Mouse (Mus musculus) stomach, postnatal 0 days (tissue): Measurements from ENCODE around the gene Pkn3. TPM values are rescaled to one million over a fixed set of nuclear protein-coding genes. Genes with fewer than 3 reads are reported as not detected.

Experiments used
- ATAC-seq: fragments of 200-750 bp; cut with Nextera tagmentation; 2 replicates; pipeline ENCODE4 v1.8.0; 2017; ENCODE audit not compliant: low FRiP score, low TSS enrichment
- DNase-seq: peaks from one replicate; pipeline ENCODE4 v3.0.0-alpha.2; 2016; ENCODE audit warnings: low spot score
- H3K27ac ChIP-seq: fragments of 300-500 bp; sonication (generic); replicated peaks from 2 replicates; pipeline ENCODE4 v1.5.1; 2014; ENCODE audit warnings: mild to moderate bottlenecking, control low read depth
- H3K27me3 ChIP-seq: fragments of 300-500 bp; sonication (generic); 2 replicates; pipeline ENCODE4 v1.6.1; 2014; ENCODE audit warnings: low read length; ENCODE audit not compliant: control insufficient read depth, insufficient read depth
- H3K36me3 ChIP-seq: fragments of 300-500 bp; sonication (generic); 2 replicates; pipeline ENCODE4 v1.6.1; 2014; ENCODE audit warnings: low read length, mixed read lengths; ENCODE audit not compliant: control insufficient read depth, insufficient read depth
- H3K4me1 ChIP-seq: fragments of 300-500 bp; sonication (generic); replicated peaks from 2 replicates; pipeline ENCODE4 v1.6.1; 2014; ENCODE audit warnings: antibody characterized with exemption; ENCODE audit not compliant: control insufficient read depth, insufficient read depth
- H3K4me2 ChIP-seq: fragments of 300-500 bp; sonication (generic); replicated peaks from 2 replicates; pipeline ENCODE4 v1.6.1; 2014; ENCODE audit warnings: low read depth, mild to moderate bottlenecking, control low read depth, moderate library complexity
- H3K4me3 ChIP-seq: fragments of 300-500 bp; sonication (generic); 2 replicates; pipeline ENCODE4 v1.5.1; 2014; ENCODE audit warnings: low read depth, low read length, control low read depth
- H3K9ac ChIP-seq: fragments of 300-500 bp; sonication (generic); 2 replicates; pipeline ENCODE4 v1.6.1; 2014; ENCODE audit warnings: mild to moderate bottlenecking, low read length, control low read depth, mixed read lengths
- H3K9me3 ChIP-seq: fragments of 300-500 bp; sonication (generic); 2 replicates; pipeline ENCODE4 v1.6.1; 2016; ENCODE audit warnings: low read length; ENCODE audit not compliant: control insufficient read depth
- CTCF ChIP-seq: IDR thresholded peaks from 2 replicates; pipeline ENCODE4 v1.5.1; 2016; ENCODE audit warnings: antibody characterized with exemption, low read depth, mild to moderate bottlenecking, moderate library complexity
- EP300 ChIP-seq: optimal IDR thresholded peaks from 2 replicates; pipeline ENCODE3; 2016; ENCODE audit warnings: antibody characterized with exemption
- WGBS: fragments of 180-500 bp; shearing (Covaris S2); extraction: QIAGEN DNeasy Blood & Tissue Kit; methylation state at CpG from one replicate; pipeline ENCODE4 v1.1.7; 2014; 5-methylcytosine and 5-hydroxymethylcytosine counted together
- polyA plus RNA-seq: library from polyadenylated mRNA; unstranded; fragments of >200 nt; fragmentation: Nextera tagmentation; extraction: Ambion mirVana; gene quantifications from 2 replicates; pipeline ENCODE4 v1.2.1, GENCODE M21; 2015

Gene Pkn3
- polyA plus RNA-seq, 1 experiment from 2014 or later, result 3.1 TPM

- Histone ChIP-seq H3K9me3 (no peaks in the 10 kb centered on the region), H3K9ac (no peak overlapping the region), H3K36me3 (peaks cover 24% of the 10 kb centered on the region), H3K27me3 (no peaks in the 10 kb centered on the region), H3K27ac (no peak overlapping the region), H3K4me2 (no peak overlapping the region), H3K4me3 (no peak overlapping the region), H3K4me1 (no peaks in the 10 kb centered on the region)
- DNase-seq (no peak), ATAC-seq (no peak)
- no peak for TF ChIP-seq CTCF
- no peak for TF ChIP-seq EP300
- 85% methylated on average over 2 of the region's 2 CpGs for WGBS
These were observed 34.0 kb downstream of the Pkn3 start for GRCm38 (mm10) chr2:30111500-30111899.

DNA sequence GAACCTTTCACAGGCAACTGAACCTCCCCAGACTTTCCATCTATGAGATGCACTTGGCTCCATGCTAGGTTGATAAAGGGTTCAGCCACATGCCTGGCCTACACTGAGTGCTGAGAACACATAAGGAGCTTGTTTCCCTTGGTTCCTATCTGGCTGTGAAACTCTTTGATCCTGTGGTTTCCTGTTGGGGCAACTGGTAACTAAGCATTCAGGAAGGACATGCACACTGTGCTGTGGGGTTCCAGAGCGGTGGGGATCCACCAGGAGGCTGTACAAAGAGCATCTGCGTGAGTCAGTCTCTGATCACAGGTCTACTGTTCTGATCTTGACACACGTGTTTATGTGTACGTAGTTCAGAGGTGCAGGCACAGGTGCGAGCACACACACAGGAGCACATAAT is 35.1 kb downstream of the Pkn3 start:
- no peaks in the 10 kb centered on the region for H3K27me3 ChIP-seq
- no peak overlapping the region for H3K9ac ChIP-seq
- no peak for DNase-seq
- 89% methylated on average over 5 of the region's 5 CpGs for whole genome bisulfite sequencing
- no peaks in the 10 kb centered on the region for H3K4me1 ChIP-seq
- no peak overlapping the region for H3K4me2 ChIP-seq
- no peak for ATAC-seq
- H3K4me3 ChIP-seq, result no peak overlapping the region
- no peak overlapping the region for H3K27ac ChIP-seq
- no peak for TF ChIP-seq CTCF
- no peak for TF ChIP-seq EP300
- no peaks in the 10 kb centered on the region for H3K9me3 ChIP-seq
- H3K36me3 ChIP-seq, result peaks cover 21% of the 10 kb centered on the region

DNA sequence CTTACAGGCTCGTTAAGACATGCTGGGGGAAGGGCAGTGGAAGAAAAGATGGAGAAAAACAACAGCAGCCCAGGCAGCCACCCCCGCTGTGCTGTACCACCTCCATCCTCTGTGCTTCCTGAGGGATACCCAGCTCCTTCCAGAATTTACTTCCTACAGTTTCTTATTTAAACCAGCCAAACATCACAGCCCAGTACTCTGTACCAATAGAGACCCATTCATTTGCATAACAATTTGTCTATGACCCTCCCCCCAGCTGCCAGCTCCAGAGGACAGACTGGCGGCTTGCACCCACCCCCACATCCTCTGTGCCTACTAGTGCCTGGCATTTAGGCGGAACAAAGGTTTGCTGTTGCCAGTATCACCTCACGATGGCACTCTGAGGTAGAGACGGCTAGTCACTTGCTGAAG is 42.2 kb downstream of the Pkn3 start:
- no peak overlapping the region for H3K4me3 ChIP-seq
- H3K9me3 ChIP-seq, result no peaks in the 10 kb centered on the region
- no peak overlapping the region for H3K4me2 ChIP-seq
- no peak for ATAC-seq
- 54% methylated on average over 6 of the region's 6 CpGs for WGBS
- H3K4me1 ChIP-seq, result no peaks in the 10 kb centered on the region
- TF ChIP-seq CTCF (no peak), EP300 (no peak)
- no peaks in the 10 kb centered on the region for H3K27me3 ChIP-seq
- no peak for DNase-seq
- no peak overlapping the region for H3K27ac ChIP-seq
- H3K36me3 ChIP-seq, result no peaks in the 10 kb centered on the region
- no peak overlapping the region for H3K9ac ChIP-seq

DNA sequence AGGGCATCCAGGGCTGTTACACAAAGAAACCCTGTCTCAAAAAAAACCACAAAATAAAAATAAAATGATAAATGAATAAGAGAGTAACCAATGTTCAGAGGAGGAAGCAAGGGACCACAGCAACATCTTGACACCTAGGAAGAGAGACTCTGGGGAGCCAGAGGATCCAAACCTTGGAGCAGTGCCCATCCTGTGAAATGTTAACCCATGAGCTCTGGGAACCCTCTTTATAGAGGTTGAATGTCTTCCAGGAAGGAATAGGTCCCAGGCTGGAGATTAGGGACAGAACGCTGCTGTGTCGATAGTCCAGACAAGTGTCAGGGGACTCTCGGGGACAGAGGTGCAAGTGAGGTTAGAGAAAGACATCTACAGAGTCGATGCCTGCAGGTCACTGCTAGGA is 42.8 kb downstream of the Pkn3 start:
- no peak for DNase-seq
- H3K4me2 ChIP-seq, result no peak overlapping the region
- H3K27me3 ChIP-seq, result no peaks in the 10 kb centered on the region
- H3K9me3 ChIP-seq, result no peaks in the 10 kb centered on the region
- no peaks in the 10 kb centered on the region for H3K36me3 ChIP-seq
- no peak overlapping the region for H3K27ac ChIP-seq
- no peak for TF ChIP-seq CTCF
- no peak for TF ChIP-seq EP300
- no peak overlapping the region for H3K4me3 ChIP-seq
- 84% methylated on average over 4 of the region's 4 CpGs for WGBS
- 0 out of 2 replicates have a peak, but pooled peaks cover 2% of the 10 kb centered on the region for H3K4me1 ChIP-seq
- ATAC-seq, result no peak
- no peak overlapping the region for H3K9ac ChIP-seq

GRCm38 (mm10) chr2:30122766-30123165 is 45.3 kb downstream of the Pkn3 start:
- no peaks in the 10 kb centered on the region for H3K27me3 ChIP-seq
- H3K9me3 ChIP-seq, result no peaks in the 10 kb centered on the region
- 0 out of 2 replicates have a peak, but pooled peaks cover 2% of the 10 kb centered on the region for H3K4me1 ChIP-seq
- no peaks in the 10 kb centered on the region for H3K36me3 ChIP-seq
- DNase-seq (no peak), ATAC-seq (no peak)
- H3K27ac ChIP-seq, result no peak overlapping the region
- no peak overlapping the region for H3K9ac ChIP-seq
- TF ChIP-seq CTCF, result no peak
- WGBS, result 79% methylated on average over 5 of the region's 5 CpGs
- H3K4me3 ChIP-seq, result no peak overlapping the region
- H3K4me2 ChIP-seq, result no peak overlapping the region

GRCm38 (mm10) chr2:30123729-30124471 is 46.4 kb downstream of the Pkn3 start:
- DNase-seq, result no peak
- ATAC-seq, result no peak; the same call in 1 of the 2 replicates

More at GRCm38 (mm10) chr2:30123729-30124471, 46.4 kb downstream of the Pkn3 start:
- peak overlapping the region; percentile 64 for H3K4me2 ChIP-seq
- H3K4me3 ChIP-seq, result peak overlapping the region; percentile 80
- no peaks in the 10 kb centered on the region for H3K9me3 ChIP-seq
- peak overlapping the region; percentile 94 for H3K27ac ChIP-seq
- peak overlapping the region; percentile 93 for H3K9ac ChIP-seq
- WGBS, result 2% methylated on average over 39 of the region's 44 CpGs
- 0 out of 2 replicates have a peak, but pooled peaks cover 2% of the 10 kb centered on the region for H3K4me1 ChIP-seq
- TF ChIP-seq CTCF (no peak), EP300 (no peak)
- no peaks in the 10 kb centered on the region for H3K27me3 ChIP-seq
- H3K36me3 ChIP-seq, result no peaks in the 10 kb centered on the region
